Mouse (Mus musculus) erythroblast, embryonic 14.5 days (primary cell): ENCODE results near the gene Plg.

ENCODE experiments used
- GATA1 ChIP-seq: IDR thresholded peaks from 2 replicates; pipeline ENCODE4 v1.6.1; 2012; ENCODE audit warnings: low read length, inconsistent platforms, mixed read lengths
- TAL1 ChIP-seq: IDR thresholded peaks from 3 replicates; pipeline ENCODE4 v1.6.1; 2012; ENCODE audit warnings: low read length, inconsistent platforms, mixed read lengths

- TF ChIP-seq GATA1 (no peak), TAL1 (no peak)
These were observed 76.9 kb downstream of the Plg start for GRCm38 (mm10) chr17:12455143-12455790.
